In genomic region chr11:68852486-68852901, GRCm38 (mm10) we compare ENCODE assay signal across 8 mouse cellular contexts. TPM values are rescaled to one million over a fixed set of nuclear protein-coding genes. Genes with fewer than 3 reads are reported as not detected.
A peak's percentile ranks its signal among the peaks of the same experiment; 100 is the strongest.
DNase-seq lines count a peak whose midpoint lies in the region; ATAC-seq and TF ChIP-seq lines count a peak whose summit lies in the region.

No protein-coding gene starts in this region.

- TF ChIP-seq CTCF in thymus, adult 2 months (IDR thresholded peaks at IDR 0.05; ENCODE audit: borderline replicate concordance, control insufficient read depth, extremely low read depth, insufficient read depth, low read length, poor library complexity): no peak
- no peak for TF ChIP-seq CTCF in liver, postnatal 0 days (IDR thresholded peaks at IDR 0.05; ENCODE audit: low read depth)

- peak overlapping the region; percentile 96 for H3K9ac ChIP-seq in liver, postnatal 0 days (replicated peaks)
- peak overlapping the region; percentile 84 for H3K9ac ChIP-seq in neural tube, embryonic 14.5 days (replicated peaks; ENCODE audit: low read depth, low read length)

- peak; percentile 73 for ATAC-seq in liver, postnatal 0 days
- ATAC-seq in neural tube, embryonic 14.5 days (ENCODE audit: low read depth): no peak; the same call in 1 of the 2 replicates

- no peak for TF ChIP-seq POLR2A in thymus, adult 2 months (IDR thresholded peaks at IDR 0.05; ENCODE audit: control insufficient read depth, extremely low read depth, insufficient read depth, low read length, poor library complexity)

- DNase-seq in thymus, adult 2 months: peak; percentile 57
- DNase-seq in thymus, postnatal 10 days (ENCODE audit: low spot score in 2 of 2): no peak
- DNase-seq in embryo, embryonic 11.5 days (ENCODE audit: low read depth, low spot score): peak; percentile 24
- DNase-seq in heart, adult 18-20 months: peak; percentile 83 to 87
- DNase-seq in kidney, adult 9 months: peak; percentile 68
- peak; percentile 81 for DNase-seq in liver, postnatal 0 days
- DNase-seq in urinary bladder, postnatal 25 days (ENCODE audit: low spot score): peak; percentile 64

- no peak for TF ChIP-seq EP300 in liver, postnatal 0 days (IDR thresholded peaks at IDR 0.05; ENCODE audit: low read depth)

- H3K4me2 ChIP-seq in liver, postnatal 0 days (ENCODE audit: low read depth, low read length): peak overlapping the region; percentile 75
- peak overlapping the region; percentile 76 for H3K4me2 ChIP-seq in neural tube, embryonic 14.5 days (ENCODE audit: low read depth, low read length)

- H3K4me3 ChIP-seq in thymus, adult 2 months (ENCODE audit: control insufficient read depth, insufficient read depth, low read length): peak overlapping the region; percentile 81
- peak overlapping the region; percentile 86 for H3K4me3 ChIP-seq in liver, postnatal 0 days (ENCODE audit: low read depth, low read length)
- H3K4me3 ChIP-seq in neural tube, embryonic 14.5 days (ENCODE audit: low read depth, low read length): peak overlapping the region; percentile 85

- no peaks in the 10 kb centered on the region for H3K27me3 ChIP-seq in thymus, adult 2 months (ENCODE audit: control insufficient read depth, insufficient read depth, low read length)
- H3K27me3 ChIP-seq in liver, postnatal 0 days (ENCODE audit: insufficient read depth, low read length): no peaks in the 10 kb centered on the region
- H3K27me3 ChIP-seq in neural tube, embryonic 14.5 days (ENCODE audit: control insufficient read depth, insufficient read depth, low read length): no peaks in the 10 kb centered on the region

- H3K4me1 ChIP-seq in thymus, adult 2 months (replicated peaks; ENCODE audit: control insufficient read depth, insufficient read depth, low read length): peaks cover 3% of the 10 kb centered on the region; the same call in 1 of the 2 replicates
- H3K4me1 ChIP-seq in liver, postnatal 0 days (ENCODE audit: insufficient read depth): peaks cover 44% of the 10 kb centered on the region
- peaks cover 19% of the 10 kb centered on the region for H3K4me1 ChIP-seq in neural tube, embryonic 14.5 days (ENCODE audit: control insufficient read depth, insufficient read depth, low read length)

- under 1% methylated on average over 33 of the region's 36 CpGs for WGBS in thymus, adult 2 months
- 0% methylated on average over 34 of the region's 36 CpGs for WGBS in liver, postnatal 0 days (ENCODE audit: insufficient replicate concordance)
- under 1% methylated on average over 36 of the region's 36 CpGs for WGBS in neural tube, embryonic 14.5 days

- no peak overlapping the region; the same call in 1 of the 2 replicates for H3K27ac ChIP-seq in thymus, adult 2 months (ENCODE audit: control insufficient read depth, insufficient read depth, low read length)
- peak overlapping the region; percentile 99 for H3K27ac ChIP-seq in liver, postnatal 0 days (ENCODE audit: low read depth)
- H3K27ac ChIP-seq in neural tube, embryonic 14.5 days (ENCODE audit: low read depth, low read length): peak overlapping the region; percentile 92

- no peaks in the 10 kb centered on the region for H3K9me3 ChIP-seq in liver, postnatal 0 days (ENCODE audit: low read length)
- H3K9me3 ChIP-seq in neural tube, embryonic 14.5 days (ENCODE audit: control insufficient read depth, low read length): no peaks in the 10 kb centered on the region

- H3K36me3 ChIP-seq in thymus, adult 2 months (ENCODE audit: control insufficient read depth, insufficient read depth, low read length): no peaks in the 10 kb centered on the region
- H3K36me3 ChIP-seq in liver, postnatal 0 days (replicated peaks; ENCODE audit: insufficient read depth, low read length): 0 out of 2 replicates have a peak, but pooled peaks cover 3% of the 10 kb centered on the region
- H3K36me3 ChIP-seq in neural tube, embryonic 14.5 days (ENCODE audit: control insufficient read depth, insufficient read depth, low read length): no peaks in the 10 kb centered on the region

RNA-seq across cellular contexts. Expression of gene Ndel1, which starts 19.2 kb away (rescaled TPM):
- polyA plus RNA-seq in thymus, adult 2 months (2012; rRNA removed): 51.3 and 57.0 TPM in 2 replicates
- 10 to 100 TPM; 61.2 to 64.3 TPM for total RNA-seq in heart, adult 18-20 months (2021)
- polyA plus RNA-seq in liver, postnatal 0 days (2015; fragmentation: Nextera tagmentation; extraction: Ambion mirVana): 32.8 and 33.8 TPM in 2 replicates
- 96.3 and 109 TPM in 2 replicates for polyA plus RNA-seq in neural tube, embryonic 14.5 days (2014; fragmentation: Nextera tagmentation; extraction: Ambion mirVana)

RNA-seq across cellular contexts. Expression of gene Rnf222, which starts 35.9 kb away (rescaled TPM):
- polyA plus RNA-seq in thymus, adult 2 months (2012; rRNA removed): 0.04 TPM in 1 of 2 replicates, not detected in the other
- total RNA-seq in heart, adult 18-20 months (2021): under 1 TPM; 0.15 to 0.21 TPM
- 0.02 and 0.07 TPM in 2 replicates for polyA plus RNA-seq in liver, postnatal 0 days (2015; fragmentation: Nextera tagmentation; extraction: Ambion mirVana)
- polyA plus RNA-seq in neural tube, embryonic 14.5 days (2014; fragmentation: Nextera tagmentation; extraction: Ambion mirVana): not detected in 2 replicates

RNA-seq across cellular contexts. Expression of gene Rpl26, which starts 48.9 kb away (rescaled TPM):
- 869 and 1,133 TPM in 2 replicates for polyA plus RNA-seq in thymus, adult 2 months (2012; rRNA removed)
- 100 to 1,000 TPM; 679 to 731 TPM for total RNA-seq in heart, adult 18-20 months (2021)
- 531 and 540 TPM in 2 replicates for polyA plus RNA-seq in liver, postnatal 0 days (2015; fragmentation: Nextera tagmentation; extraction: Ambion mirVana)
- polyA plus RNA-seq in neural tube, embryonic 14.5 days (2014; fragmentation: Nextera tagmentation; extraction: Ambion mirVana): 594 and 606 TPM in 2 replicates

Comparison
In these comparisons a context has a peak if more than half of its experiments do, and no peak if none do; other contexts are left out.
1. DNase-seq: peak in thymus, adult 2 months (single experiment), embryo, embryonic 11.5 days (single experiment), heart, adult 18-20 months (2 of 2), kidney, adult 9 months (single experiment), liver, postnatal 0 days (single experiment) and urinary bladder, postnatal 25 days (single experiment); none in thymus, postnatal 10 days (0 of 2).
2. Peak in every context shown above with its lines, with median percentiles within 50 percentile points of each other: H3K4me3 ChIP-seq.